Mouse (Mus musculus): Measurements from ENCODE around the gene Sgms2.

GRCm38 (mm10) chr3:131363602-131364001, 127.6 kb downstream of the Sgms2 start:
- TF ChIP-seq CTCF (IDR thresholded peaks at IDR 0.05; ENCODE audit: control insufficient read depth, insufficient read depth, insufficient read length) (no peak), MYOD1 (IDR thresholded peaks at IDR 0.05; ENCODE audit: control insufficient read depth, insufficient read length, low read depth) (no peak), USF1 (IDR thresholded peaks at IDR 0.05; ENCODE audit: low read depth) (no peak), MYOG (IDR thresholded peaks at IDR 0.05; ENCODE audit: control insufficient read depth, extremely low read depth, insufficient read length) (no peak), MAX (IDR thresholded peaks at IDR 0.05) (no peak), CEBPB (IDR thresholded peaks at IDR 0.05; ENCODE audit: low read depth) (no peak), FOSL1 (IDR thresholded peaks at IDR 0.05; ENCODE audit: insufficient read depth, low read length, poor library complexity, severe bottlenecking) (no peak)
